Mouse (Mus musculus): ENCODE data around the gene Gm17655. TPM values are rescaled to one million over a fixed set of nuclear protein-coding genes. Genes with fewer than 3 reads are reported as not detected.
"Not testable (repeated sequence)": the region's sequence is repeated elsewhere in the genome, so short reads cannot be mapped to it uniquely, and the experiment has no call there.

Gene Gm17655
- polyA plus RNA-seq, 1 experiment from 2014 or later: 4.9 TPM

- Histone ChIP-seq H3K4me1 (ENCODE audit: control insufficient read depth, insufficient read depth, low read length) (no peaks in the 10 kb centered on the region), H3K36me3 (ENCODE audit: control insufficient read depth, insufficient read depth, low read length) (no peaks in the 10 kb centered on the region), H3K9ac (replicated peaks; ENCODE audit: low read depth, low read length) (no peak overlapping the region), H3K4me2 (replicated peaks; ENCODE audit: low read depth, low read length) (no peak overlapping the region), H3K9me3 (ENCODE audit: control insufficient read depth, low read depth, low read length) (no peaks in the 10 kb centered on the region), H3K27me3 (ENCODE audit: control insufficient read depth, insufficient read depth, low read length) (no peaks in the 10 kb centered on the region), H3K27ac (ENCODE audit: low read length) (no peak overlapping the region), H3K4me3 (ENCODE audit: low read depth, low read length) (0 out of 2 replicates have a peak overlapping the region, but pooled peaks have one; percentile 5)
- 51% methylated on average over 9 of the region's 9 CpGs for WGBS
- ATAC-seq (ENCODE audit: insufficient number of reproducible peaks, insufficient read depth, low FRiP score, low read depth): 0 out of 2 replicates have a peak, but pooled peaks have one; percentile 18
Observed at GRCm38 (mm10) chr5:110023273-110023672, 49.0 kb downstream of the Gm17655 start.

DNA sequence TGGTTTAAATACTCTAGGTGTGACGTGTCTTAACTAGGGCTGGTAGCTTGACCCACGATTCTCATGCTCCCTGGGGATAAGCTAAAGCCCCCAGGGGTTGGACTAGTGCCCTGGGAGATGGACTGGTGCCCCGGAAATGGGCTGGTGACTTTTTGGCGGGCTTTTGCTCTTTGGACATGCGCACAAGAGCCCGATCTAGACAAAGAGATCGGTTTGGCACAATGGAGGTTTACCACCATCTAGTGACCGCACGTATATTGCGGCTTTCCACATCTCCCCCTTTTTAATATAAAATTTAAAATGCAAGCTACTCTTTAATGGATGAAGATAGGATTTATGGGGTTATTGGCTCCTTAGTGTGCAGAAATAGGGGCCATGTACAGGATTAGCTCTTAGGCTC is 56.5 kb downstream of the Gm17655 start:
- not testable (repeated sequence) for H3K4me2 ChIP-seq (replicated peaks; ENCODE audit: low read depth, low read length); ATAC-seq (ENCODE audit: insufficient number of reproducible peaks, insufficient read depth, low FRiP score, low read depth); H3K9ac ChIP-seq (replicated peaks; ENCODE audit: low read depth, low read length); H3K36me3 ChIP-seq (ENCODE audit: control insufficient read depth, insufficient read depth, low read length); H3K9me3 ChIP-seq (ENCODE audit: control insufficient read depth, low read depth, low read length); H3K4me3 ChIP-seq (ENCODE audit: low read depth, low read length); H3K27ac ChIP-seq (ENCODE audit: low read length); H3K4me1 ChIP-seq (ENCODE audit: control insufficient read depth, insufficient read depth, low read length); H3K27me3 ChIP-seq (ENCODE audit: control insufficient read depth, insufficient read depth, low read length)
- 92% methylated on average over 10 of the region's 10 CpGs for WGBS

Other genes with a start within 250 kb of the Gm17655 start
- gene Gm15446, start 149.1 kb downstream of the Gm17655 start, polyA plus RNA-seq (2014; fragmentation: Nextera tagmentation; extraction: Ambion mirVana): 0.81 and 0.95 TPM in 2 replicates
- 25.8 and 26.4 TPM in 2 replicates for gene Zfp932, start 76.0 kb downstream of the Gm17655 start, polyA plus RNA-seq (2014; fragmentation: Nextera tagmentation; extraction: Ambion mirVana)
- 0.69 and 1.5 TPM in 2 replicates for gene Gm35315, start 21.9 kb upstream of the Gm17655 start, polyA plus RNA-seq (2014; fragmentation: Nextera tagmentation; extraction: Ambion mirVana)
- 0.69 and 0.97 TPM in 2 replicates for gene Plcxd1, start 27.5 kb upstream of the Gm17655 start, polyA plus RNA-seq (2014; fragmentation: Nextera tagmentation; extraction: Ambion mirVana)
- 27.1 and 30.8 TPM in 2 replicates for gene Gtpbp6, start 35.7 kb upstream of the Gm17655 start, polyA plus RNA-seq (2014; fragmentation: Nextera tagmentation; extraction: Ambion mirVana)
- 4.0 and 5.8 TPM in 2 replicates for gene Zfp605, start 37.6 kb upstream of the Gm17655 start, polyA plus RNA-seq (2014; fragmentation: Nextera tagmentation; extraction: Ambion mirVana)
- 42.0 and 42.2 TPM in 2 replicates for gene Chfr, start 63.3 kb upstream of the Gm17655 start, polyA plus RNA-seq (2014; fragmentation: Nextera tagmentation; extraction: Ambion mirVana)
- 25.8 and 27.1 TPM in 2 replicates for gene Golga3, start 104.2 kb upstream of the Gm17655 start, polyA plus RNA-seq (2014; fragmentation: Nextera tagmentation; extraction: Ambion mirVana)
- 35.3 and 39.4 TPM in 2 replicates for gene Ankle2, start 158.5 kb upstream of the Gm17655 start, polyA plus RNA-seq (2014; fragmentation: Nextera tagmentation; extraction: Ambion mirVana)
- gene Pgam5, start 197.4 kb upstream of the Gm17655 start, polyA plus RNA-seq (2014; fragmentation: Nextera tagmentation; extraction: Ambion mirVana): 58.4 and 70.8 TPM in 2 replicates
- gene Pxmp2, start 213.7 kb upstream of the Gm17655 start, polyA plus RNA-seq (2014; fragmentation: Nextera tagmentation; extraction: Ambion mirVana): 5.3 and 5.5 TPM in 2 replicates
- gene Pole, start 213.8 kb upstream of the Gm17655 start, polyA plus RNA-seq (2014; fragmentation: Nextera tagmentation; extraction: Ambion mirVana): 29.5 and 30.7 TPM in 2 replicates

All from stomach, embryonic 14.5 days (tissue).